Mouse (Mus musculus) lung, embryonic 14.5 days (tissue): ENCODE measurements around the gene Fgfr2. TPM values are rescaled to one million over a fixed set of nuclear protein-coding genes. Genes with fewer than 3 reads are reported as not detected.
"Not testable (repeated sequence)": the region's sequence is repeated elsewhere in the genome, so short reads cannot be mapped to it uniquely, and the experiment has no call there.

Experiments used
- ATAC-seq: fragments of 200-750 bp; cut with Nextera tagmentation; 2 replicates; pipeline ENCODE4 v1.8.0; 2017; ENCODE audit warnings: mild to moderate bottlenecking, moderate TSS enrichment, moderate library complexity; ENCODE audit not compliant: insufficient read depth
- DNase-seq: peaks from one replicate; pipeline ENCODE4 v3.0.0-alpha.2; 2015
- H3K27ac ChIP-seq: fragments of 300-500 bp; sonication (generic); 2 replicates; pipeline ENCODE4 v1.5.1; 2014; ENCODE audit warnings: low read depth, mild to moderate bottlenecking, moderate library complexity
- H3K27me3 ChIP-seq: fragments of 300-500 bp; sonication (generic); 2 replicates; pipeline ENCODE4 v1.6.1; 2014; ENCODE audit warnings: low read length, control low read depth; ENCODE audit not compliant: insufficient read depth
- H3K36me3 ChIP-seq: fragments of 300-500 bp; sonication (generic); 2 replicates; pipeline ENCODE4 v1.6.1; 2014; ENCODE audit warnings: control low read depth; ENCODE audit not compliant: insufficient read depth
- H3K4me1 ChIP-seq: fragments of 300-500 bp; sonication (generic); 2 replicates; pipeline ENCODE4 v1.6.1; 2014; ENCODE audit warnings: antibody characterized with exemption, control low read depth; ENCODE audit not compliant: insufficient read depth
- H3K4me2 ChIP-seq: fragments of 300-500 bp; sonication (generic); 2 replicates; pipeline ENCODE4 v1.6.1; 2014; ENCODE audit warnings: mild to moderate bottlenecking
- H3K4me3 ChIP-seq: fragments of 300-500 bp; sonication (generic); 2 replicates; pipeline ENCODE4 v1.5.1; 2014; ENCODE audit warnings: low read depth, low read length
- H3K9ac ChIP-seq: fragments of 300-500 bp; sonication (generic); 2 replicates; pipeline ENCODE4 v1.6.1; 2014
- H3K9me3 ChIP-seq: fragments of 300-500 bp; sonication (generic); 2 replicates; pipeline ENCODE4 v1.6.1; 2016; ENCODE audit warnings: low read depth, low read length, control low read depth
- CTCF ChIP-seq: IDR thresholded peaks from 2 replicates; pipeline ENCODE4 v1.5.1; 2016; ENCODE audit warnings: antibody characterized with exemption, low read depth
- WGBS: fragments of 180-500 bp; shearing (Covaris S2); extraction: QIAGEN DNeasy Blood & Tissue Kit; methylation state at CpG from one replicate; pipeline ENCODE4 v1.1.7; 2014; 5-methylcytosine and 5-hydroxymethylcytosine counted together
- polyA plus RNA-seq: library from polyadenylated mRNA; unstranded; fragments of >200 nt; fragmentation: Nextera tagmentation; extraction: Ambion mirVana; gene quantifications from 2 replicates; pipeline ENCODE4 v1.2.1, GENCODE M21; 2014

The Fgfr2 gene
- polyA plus RNA-seq, 1 experiment from 2014 or later, result 179 TPM

- Histone ChIP-seq H3K4me2 (no peak overlapping the region), H3K27ac (no peak overlapping the region), H3K9me3 (no peaks in the 10 kb centered on the region), H3K9ac (no peak overlapping the region), H3K4me1 (no peaks in the 10 kb centered on the region), H3K36me3 (no peaks in the 10 kb centered on the region), H3K4me3 (no peak overlapping the region), H3K27me3 (no peaks in the 10 kb centered on the region)
- ATAC-seq (no peak), DNase-seq (no peak)
- TF ChIP-seq CTCF, result no peak
- WGBS, result 76% methylated on average over 6 of the region's 6 CpGs
Observed at GRCm38 (mm10) chr7:132449891-132450735, 673.0 kb downstream of the Fgfr2 start.

DNA sequence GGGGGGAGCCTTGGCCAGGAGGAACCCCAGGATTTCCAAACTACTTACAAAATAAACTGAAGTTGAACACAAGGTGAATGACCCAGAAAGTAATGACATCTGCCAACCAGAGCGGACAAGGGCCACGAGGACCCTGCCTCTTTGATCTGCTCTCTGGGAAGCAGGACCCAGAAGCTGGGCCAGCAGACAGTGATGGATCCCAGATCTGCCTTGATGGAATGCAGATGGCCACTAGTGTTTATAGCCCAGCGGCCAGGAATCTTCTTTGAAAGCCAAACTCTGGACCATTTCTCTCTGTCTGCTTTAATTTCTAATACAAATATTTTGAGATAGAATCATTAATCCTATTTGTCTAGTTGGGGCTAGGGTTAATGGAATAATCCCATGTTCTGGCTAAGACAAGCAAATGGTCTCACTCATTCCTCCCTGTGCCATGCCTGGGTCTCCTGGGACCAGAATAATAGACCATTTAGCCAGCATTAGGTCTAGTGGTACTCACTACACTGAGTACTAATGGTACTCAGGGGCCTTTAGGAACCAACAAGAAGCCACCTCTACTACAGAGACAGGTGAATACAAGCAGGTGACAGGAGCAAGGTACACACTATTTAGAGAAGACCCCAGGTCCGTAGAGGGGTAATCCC is 674.5 kb downstream of the Fgfr2 start:
- Histone ChIP-seq H3K4me2 (no peak overlapping the region), H3K9me3 (no peaks in the 10 kb centered on the region), H3K4me3 (no peak overlapping the region), H3K36me3 (no peaks in the 10 kb centered on the region), H3K27me3 (no peaks in the 10 kb centered on the region), H3K9ac (no peak overlapping the region), H3K4me1 (peaks cover under 1% of the 10 kb centered on the region), H3K27ac (no peak overlapping the region)
- peak; percentile 70; the same call in 1 of the 2 replicates for ATAC-seq
- TF ChIP-seq CTCF, result no peak
- DNase-seq, result peak; percentile 75
- 41% methylated on average over 4 of the region's 4 CpGs for WGBS

DNA sequence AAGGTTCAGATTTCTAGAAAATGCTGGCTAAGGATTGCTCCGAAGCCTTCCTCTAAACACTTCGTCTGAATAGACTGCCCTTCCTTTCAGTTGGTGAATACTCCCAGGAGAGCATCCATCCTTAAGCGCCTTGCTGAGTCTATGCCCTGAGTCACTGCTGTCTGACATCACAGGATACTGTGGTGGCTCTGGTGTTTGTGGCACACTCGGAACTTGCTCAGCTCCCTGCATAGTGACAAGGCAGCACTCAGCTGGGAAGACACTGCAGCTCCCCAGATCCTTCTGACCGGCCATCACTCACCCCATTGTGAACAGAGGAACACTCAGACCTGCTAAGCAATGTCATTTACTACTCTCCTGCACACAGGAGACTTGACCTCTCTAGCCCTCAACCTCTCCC is 675.6 kb downstream of the Fgfr2 start:
- H3K4me3 ChIP-seq, result no peak overlapping the region
- DNase-seq, result no peak
- no peaks in the 10 kb centered on the region for H3K36me3 ChIP-seq
- H3K27ac ChIP-seq, result no peak overlapping the region
- TF ChIP-seq CTCF, result no peak
- no peaks in the 10 kb centered on the region for H3K27me3 ChIP-seq
- ATAC-seq, result no peak
- H3K9ac ChIP-seq, result no peak overlapping the region
- WGBS, result 71% methylated on average over 5 of the region's 5 CpGs
- H3K4me2 ChIP-seq, result no peak overlapping the region
- H3K4me1 ChIP-seq, result peaks cover 3% of the 10 kb centered on the region
- no peaks in the 10 kb centered on the region for H3K9me3 ChIP-seq

- WGBS, result 72% methylated on average over 5 of the region's 5 CpGs
- no peak overlapping the region for H3K4me2 ChIP-seq
- no peak overlapping the region for H3K27ac ChIP-seq
- H3K4me1 ChIP-seq, result peaks cover 3% of the 10 kb centered on the region
- no peaks in the 10 kb centered on the region for H3K36me3 ChIP-seq
- TF ChIP-seq CTCF, result no peak
- ATAC-seq, result no peak
- DNase-seq, result no peak
- H3K27me3 ChIP-seq, result no peaks in the 10 kb centered on the region
- H3K9me3 ChIP-seq, result no peaks in the 10 kb centered on the region
- H3K9ac ChIP-seq, result no peak overlapping the region
- H3K4me3 ChIP-seq, result no peak overlapping the region
Observed at GRCm38 (mm10) chr7:132446841-132447240, 676.3 kb downstream of the Fgfr2 start.

GRCm38 (mm10) chr7:132444221-132444620 is 678.9 kb downstream of the Fgfr2 start:
- Histone ChIP-seq H3K4me2 (no peak overlapping the region), H3K36me3 (no peaks in the 10 kb centered on the region), H3K4me3 (no peak overlapping the region), H3K9ac (no peak overlapping the region), H3K9me3 (no peaks in the 10 kb centered on the region), H3K27me3 (no peaks in the 10 kb centered on the region), H3K4me1 (peaks cover 3% of the 10 kb centered on the region), H3K27ac (0 out of 2 replicates have a peak overlapping the region, but pooled peaks have one; percentile 18)
- WGBS, result 91% methylated on average over 2 of the region's 2 CpGs
- no peak for ATAC-seq
- peak; percentile 41 for DNase-seq
- no peak for TF ChIP-seq CTCF

- DNase-seq, result peak; percentile 36
- no peak for TF ChIP-seq CTCF
- Histone ChIP-seq H3K4me2 (no peak overlapping the region), H3K4me3 (no peak overlapping the region), H3K27me3 (no peaks in the 10 kb centered on the region), H3K4me1 (peaks cover 3% of the 10 kb centered on the region), H3K27ac (peak overlapping the region; percentile 18; the same call in 1 of the 2 replicates), H3K36me3 (no peaks in the 10 kb centered on the region), H3K9me3 (no peaks in the 10 kb centered on the region), H3K9ac (no peak overlapping the region)
- peak; percentile 55; the same call in 1 of the 2 replicates for ATAC-seq
- 49% methylated on average over 2 of the region's 2 CpGs for WGBS
Observed at GRCm38 (mm10) chr7:132443769-132444168, 679.4 kb downstream of the Fgfr2 start.

GRCm38 (mm10) chr7:132443134-132443533 is 680.0 kb downstream of the Fgfr2 start:
- Histone ChIP-seq H3K27me3 (no peaks in the 10 kb centered on the region), H3K36me3 (no peaks in the 10 kb centered on the region), H3K4me2 (no peak overlapping the region), H3K9ac (no peak overlapping the region), H3K4me1 (peaks cover 3% of the 10 kb centered on the region), H3K27ac (no peak overlapping the region), H3K4me3 (no peak overlapping the region), H3K9me3 (no peaks in the 10 kb centered on the region)
- DNase-seq (no peak), ATAC-seq (no peak)
- TF ChIP-seq CTCF, result no peak
- 65% methylated on average over 3 of the region's 3 CpGs for WGBS

DNA sequence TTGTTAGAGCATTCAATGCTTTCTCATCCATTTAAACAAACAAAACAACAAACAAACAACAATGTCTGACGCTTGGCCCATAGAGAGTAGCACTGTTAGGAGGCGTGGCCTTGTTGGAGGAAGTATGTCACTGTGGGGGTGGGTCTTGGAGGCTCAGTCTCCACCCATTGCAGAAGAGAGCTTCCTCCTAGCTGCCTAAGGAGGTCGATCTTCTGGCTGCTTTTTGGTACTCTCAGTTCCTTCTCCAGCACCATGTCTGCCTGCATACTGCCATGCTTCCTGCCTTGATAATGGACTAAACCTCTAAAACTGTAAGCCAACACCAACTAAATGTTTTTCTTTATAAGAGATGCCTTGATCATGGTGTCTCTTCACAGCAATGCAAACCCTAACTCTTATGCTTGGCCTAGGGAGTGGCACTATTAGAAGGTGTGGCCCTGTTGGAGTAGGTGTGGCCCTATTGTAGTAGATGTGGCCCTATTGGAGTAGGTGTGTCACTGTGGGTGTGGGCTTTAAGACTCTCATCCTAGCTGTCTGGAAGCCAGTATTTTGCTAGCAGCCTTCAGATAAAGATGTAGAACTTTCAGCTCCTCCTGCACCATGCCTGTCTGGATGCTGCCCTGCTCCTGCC is 680.9 kb downstream of the Fgfr2 start:
- not testable (repeated sequence) for ATAC-seq, H3K27me3 ChIP-seq, H3K27ac ChIP-seq, H3K36me3 ChIP-seq, H3K9me3 ChIP-seq, H3K4me1 ChIP-seq, H3K9ac ChIP-seq, H3K4me3 ChIP-seq, DNase-seq, H3K4me2 ChIP-seq
- 84% methylated on average over 3 of the region's 3 CpGs for WGBS
